Mouse (Mus musculus) testis, adult 2 months (tissue): ENCODE measurements around the gene Slc52a3.

Experiments used
- CTCF ChIP-seq: fragments of 200-500 bp; IDR thresholded peaks from 2 replicates; pipeline ENCODE4 v1.5.1; 2012; ENCODE audit warnings: low read depth, mild to moderate bottlenecking, inconsistent platforms, low read length, moderate library complexity; ENCODE audit not compliant: control insufficient read depth, insufficient read depth, insufficient replicate concordance
- POLR2A ChIP-seq: fragments of 200-500 bp; IDR thresholded peaks from 2 replicates; pipeline ENCODE4 v1.6.1; 2012; ENCODE audit warnings: low read depth, mild to moderate bottlenecking, inconsistent platforms, low read length, moderate library complexity; ENCODE audit not compliant: control insufficient read depth

DNA sequence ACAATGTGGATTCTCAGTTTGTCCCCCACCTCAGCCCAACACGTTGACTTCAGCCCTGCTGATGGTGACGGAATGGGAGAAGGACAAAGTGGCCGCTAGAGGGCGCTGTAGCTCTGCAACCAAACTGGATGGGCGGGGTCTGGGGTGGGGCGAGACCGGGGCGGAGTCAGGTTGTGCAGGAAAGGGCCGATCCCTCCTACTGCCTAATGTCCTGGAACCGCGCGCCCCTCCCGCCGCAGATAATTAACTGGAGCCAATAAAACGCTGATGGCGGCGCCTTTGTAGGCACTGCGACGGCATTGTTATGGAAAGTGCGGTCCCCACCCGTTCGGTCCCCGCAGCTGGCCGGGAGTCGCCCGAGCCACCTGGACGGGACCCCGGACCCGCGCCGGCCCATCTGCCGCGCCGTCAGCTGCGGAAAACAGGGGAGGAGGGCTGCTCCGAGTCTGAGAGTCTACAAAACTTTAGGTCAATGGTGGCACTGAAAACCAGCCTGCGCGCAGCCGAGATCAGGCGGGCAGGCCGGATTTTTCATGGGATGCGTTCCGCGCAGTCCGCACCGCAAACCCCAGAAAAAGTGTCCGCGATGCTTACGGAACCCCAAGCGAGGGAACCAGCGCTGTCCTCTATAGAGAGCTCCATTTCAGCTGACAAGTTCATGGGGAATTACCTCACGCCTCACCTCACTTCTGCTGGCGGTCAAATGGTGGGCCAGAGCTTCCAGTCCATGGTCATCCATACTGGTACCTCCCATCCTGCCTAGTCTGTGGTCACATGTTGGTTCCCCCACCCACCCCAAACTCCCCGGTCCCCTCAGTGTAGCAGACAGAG lies 33.2 kb downstream of the Slc52a3 start:
- TF ChIP-seq CTCF = peak; percentile 97
- TF ChIP-seq POLR2A = no peak
